Mouse (Mus musculus): ENCODE results near the gene Map1a. TPM values are rescaled to one million over a fixed set of nuclear protein-coding genes. Genes with fewer than 3 reads are reported as not detected.
A peak's percentile ranks its signal among the peaks of the same experiment; 100 is the strongest.

Gene Map1a
- total RNA-seq, 1 experiment, result 4.3 TPM

DNA sequence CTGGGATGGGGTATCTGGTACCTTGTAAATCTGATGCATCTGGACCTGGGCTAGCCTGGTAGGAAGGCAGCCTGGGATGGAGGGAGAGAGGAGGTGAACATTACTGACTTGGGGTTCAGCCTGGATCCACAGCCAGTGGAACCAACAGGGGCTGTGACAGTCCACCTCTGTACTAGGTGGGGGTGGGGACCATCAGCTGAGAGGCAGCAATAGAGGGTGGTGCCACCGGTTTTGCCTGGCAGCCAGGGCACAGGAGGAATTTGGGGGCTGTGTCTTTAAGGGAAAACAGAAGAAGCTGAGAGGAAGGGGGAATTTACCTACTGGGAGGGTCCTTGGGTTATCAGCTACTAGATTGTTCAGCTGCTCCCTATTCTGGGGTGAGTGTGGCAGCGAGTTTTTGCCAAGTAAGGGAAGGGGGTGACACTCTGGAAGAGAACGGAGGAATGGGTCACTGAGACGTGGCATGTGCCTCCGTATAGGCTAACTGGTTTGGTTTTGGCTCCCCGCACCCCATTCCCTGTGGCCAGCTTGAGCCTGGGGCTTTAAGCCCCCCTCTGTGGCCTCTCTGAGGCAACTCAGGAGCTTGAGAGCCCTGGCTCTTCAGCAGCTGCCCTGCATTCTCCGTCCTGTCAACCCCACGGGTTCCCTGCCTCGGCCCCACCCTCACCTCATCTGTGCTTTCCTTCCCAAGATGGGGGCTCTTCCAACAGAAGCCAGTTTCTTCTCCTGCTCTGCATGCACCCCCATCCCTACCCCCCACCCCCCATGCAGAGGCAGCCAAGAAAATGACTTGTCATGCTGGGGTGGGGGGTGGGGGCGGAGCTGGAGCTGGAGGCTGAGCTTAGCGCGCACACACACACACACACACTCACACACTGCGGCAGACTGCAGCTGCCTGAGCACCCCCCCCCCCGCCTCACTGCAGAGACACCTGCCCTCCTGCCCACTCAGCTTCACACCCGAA is 6.5 kb downstream of the Map1a start:
- Histone ChIP-seq H3K9ac (ENCODE audit: insufficient read depth, low read depth, low read length, poor library complexity, severe bottlenecking) (peak overlapping the region; percentile 45), H3K36me3 (ENCODE audit: control insufficient read depth, insufficient read depth, low read length, poor library complexity, severe bottlenecking) (peaks cover 13% of the 10 kb centered on the region), H3K4me1 (ENCODE audit: control insufficient read depth in 2 of 2, insufficient read depth in 2 of 2, low read length in 2 of 2, poor library complexity in 1 of 2) (peaks cover 3 to 36% of the 10 kb centered on the region in 2 experiments; a peak in 3 of 4 replicates), H3K27ac (ENCODE audit: insufficient read depth, low read depth, low read length, poor library complexity, severe bottlenecking) (no peak overlapping the region), H3K4me3 (ENCODE audit: insufficient read depth in 1 of 2, low read depth in 1 of 2, low read length in 2 of 2, poor library complexity in 1 of 2, severe bottlenecking in 1 of 2) (peak overlapping the region; percentile 31 to 61), H3K9me3 (ENCODE audit: control insufficient read depth, insufficient read depth, low read depth, low read length) (no peaks in the 10 kb centered on the region)
- no peak for TF ChIP-seq HCFC1 (IDR thresholded peaks at IDR 0.05; ENCODE audit: borderline replicate concordance, insufficient read depth, low read length)
- DNase-seq (ENCODE audit: low read depth, low spot score), result no peak
- in situ Hi-C loops (cut with MboI; ENCODE audit: low sequenced_read_pairs in 2 of 2, unreplicated experiment in 2 of 2), result no loop called here

DNA sequence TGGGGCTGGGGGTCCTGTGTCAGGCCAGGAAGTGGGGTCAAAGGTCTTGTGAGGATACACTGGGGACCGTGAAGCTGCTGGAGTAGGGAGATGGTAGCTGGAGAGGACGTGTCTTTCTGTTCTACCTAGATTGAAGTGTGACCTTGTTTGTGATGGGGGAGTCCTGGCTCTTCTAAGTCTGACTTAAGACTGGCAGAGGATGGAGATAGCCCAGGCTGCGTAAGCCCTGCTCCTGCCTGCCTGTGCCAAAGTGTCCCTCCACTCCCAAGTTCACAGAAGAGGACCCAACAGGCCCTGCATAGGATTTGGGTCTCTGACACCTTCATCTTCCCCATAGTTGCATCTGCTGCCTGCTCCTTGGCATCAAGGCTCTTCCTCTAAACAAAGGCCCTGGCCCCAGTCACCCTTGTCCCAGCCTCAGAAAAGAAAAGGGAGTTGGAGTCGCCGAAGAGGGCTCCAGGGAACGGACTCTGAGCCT is 7.4 kb downstream of the Map1a start:
- DNase-seq (ENCODE audit: low read depth, low spot score), result no peak
- Histone ChIP-seq H3K4me1 (ENCODE audit: control insufficient read depth in 2 of 2, insufficient read depth in 2 of 2, low read length in 2 of 2, poor library complexity in 1 of 2) (peaks cover 3 to 36% of the 10 kb centered on the region in 2 experiments; a peak in 3 of 4 replicates), H3K4me3 (ENCODE audit: insufficient read depth in 1 of 2, low read depth in 1 of 2, low read length in 2 of 2, poor library complexity in 1 of 2, severe bottlenecking in 1 of 2) (peak overlapping the region in 1 of 2 experiments; percentile 61; a peak in 2 of 4 replicates), H3K27ac (ENCODE audit: insufficient read depth, low read depth, low read length, poor library complexity, severe bottlenecking) (no peak overlapping the region), H3K9me3 (ENCODE audit: control insufficient read depth, insufficient read depth, low read depth, low read length) (no peaks in the 10 kb centered on the region), H3K36me3 (ENCODE audit: control insufficient read depth, insufficient read depth, low read length, poor library complexity, severe bottlenecking) (peaks cover 17% of the 10 kb centered on the region), H3K9ac (ENCODE audit: insufficient read depth, low read depth, low read length, poor library complexity, severe bottlenecking) (peak overlapping the region; percentile 47; the same call in 1 of the 2 replicates)
- TF ChIP-seq HCFC1 (IDR thresholded peaks at IDR 0.05; ENCODE audit: borderline replicate concordance, insufficient read depth, low read length), result no peak
- TF ChIP-seq CHD2 (IDR thresholded peaks at IDR 0.05; ENCODE audit: low read depth, low read length), result no peak
- TF ChIP-seq ZC3H11A (IDR thresholded peaks at IDR 0.05; ENCODE audit: borderline replicate concordance, low read depth, low read length), result no peak
- no peak for TF ChIP-seq MAFK (IDR thresholded peaks at IDR 0.05; ENCODE audit: insufficient read depth, low read depth, low read length)
- TF ChIP-seq ZNF384 (IDR thresholded peaks at IDR 0.05; ENCODE audit: low read depth, low read length), result no peak
- in situ Hi-C loops (cut with MboI; ENCODE audit: low sequenced_read_pairs in 2 of 2, unreplicated experiment in 2 of 2), result no loop called here

DNA sequence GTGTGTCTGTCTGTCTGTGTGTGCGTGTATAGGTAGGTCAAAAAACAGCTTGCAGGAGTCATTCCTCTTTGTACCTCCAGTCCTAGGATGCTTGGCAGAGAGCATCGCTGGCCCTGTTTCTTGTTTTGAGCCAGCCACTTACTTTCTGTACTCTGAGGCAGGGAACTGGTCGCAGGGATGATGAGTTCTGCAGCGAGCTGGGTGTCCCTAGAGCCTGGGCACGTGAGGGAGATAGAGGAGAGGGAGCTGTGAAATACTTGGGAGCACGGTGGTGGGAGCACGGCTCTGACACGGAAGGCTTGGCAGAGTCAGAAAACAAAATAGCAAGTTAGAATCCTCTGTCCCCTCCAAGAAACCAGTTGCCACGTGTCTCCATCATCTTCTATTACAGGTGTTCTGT is 8.3 kb downstream of the Map1a start:
- H3K27ac ChIP-seq (ENCODE audit: insufficient read depth, low read depth, low read length, poor library complexity, severe bottlenecking), result no peak overlapping the region
- peaks cover 3 to 36% of the 10 kb centered on the region in 2 experiments; a peak in 3 of 4 replicates for H3K4me1 ChIP-seq (ENCODE audit: control insufficient read depth in 2 of 2, insufficient read depth in 2 of 2, low read length in 2 of 2, poor library complexity in 1 of 2)
- H3K9me3 ChIP-seq (ENCODE audit: control insufficient read depth, insufficient read depth, low read depth, low read length), result no peaks in the 10 kb centered on the region
- TF ChIP-seq MAFK (IDR thresholded peaks at IDR 0.05; ENCODE audit: insufficient read depth, low read depth, low read length) (no peak), ZNF384 (IDR thresholded peaks at IDR 0.05; ENCODE audit: low read depth, low read length) (no peak), ZC3H11A (IDR thresholded peaks at IDR 0.05; ENCODE audit: borderline replicate concordance, low read depth, low read length) (no peak), HCFC1 (IDR thresholded peaks at IDR 0.05; ENCODE audit: borderline replicate concordance, insufficient read depth, low read length) (no peak), CHD2 (IDR thresholded peaks at IDR 0.05; ENCODE audit: low read depth, low read length) (no peak)
- no peak for DNase-seq (ENCODE audit: low read depth, low spot score)
- peaks cover 24% of the 10 kb centered on the region for H3K36me3 ChIP-seq (ENCODE audit: control insufficient read depth, insufficient read depth, low read length, poor library complexity, severe bottlenecking)
- H3K4me3 ChIP-seq (ENCODE audit: insufficient read depth in 1 of 2, low read depth in 1 of 2, low read length in 2 of 2, poor library complexity in 1 of 2, severe bottlenecking in 1 of 2), result 0 out of 4 replicates have a peak overlapping the region, but pooled peaks have one; percentile 0 to 10
- in situ Hi-C loops (cut with MboI; ENCODE audit: low sequenced_read_pairs in 2 of 2, unreplicated experiment in 2 of 2), result no loop called here
- H3K9ac ChIP-seq (ENCODE audit: insufficient read depth, low read depth, low read length, poor library complexity, severe bottlenecking), result peak overlapping the region; percentile 33; the same call in 1 of the 2 replicates

DNA sequence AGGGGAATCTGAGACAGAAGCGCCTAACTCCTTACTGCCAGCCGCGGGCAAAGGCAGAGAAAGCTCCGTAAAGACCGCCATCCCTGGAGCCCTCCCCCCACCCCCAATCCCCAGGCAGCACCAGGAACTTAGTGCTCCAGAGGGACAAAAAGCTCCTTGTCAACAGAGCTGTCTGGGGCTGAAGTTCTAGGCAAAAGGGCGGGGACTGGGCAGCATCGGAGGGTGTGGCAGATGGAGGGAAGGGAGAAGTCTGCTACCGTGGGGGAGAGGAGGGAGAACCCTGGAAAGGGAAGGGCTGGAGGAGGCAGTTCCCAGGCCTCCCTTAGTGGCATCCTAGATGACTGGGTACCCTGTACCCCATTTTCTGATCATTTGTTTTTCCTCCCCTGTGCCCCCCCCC is 8.7 kb downstream of the Map1a start:
- Histone ChIP-seq H3K9me3 (ENCODE audit: control insufficient read depth, insufficient read depth, low read depth, low read length) (no peaks in the 10 kb centered on the region), H3K27ac (ENCODE audit: insufficient read depth, low read depth, low read length, poor library complexity, severe bottlenecking) (no peak overlapping the region), H3K36me3 (ENCODE audit: control insufficient read depth, insufficient read depth, low read length, poor library complexity, severe bottlenecking) (peaks cover 28% of the 10 kb centered on the region), H3K9ac (ENCODE audit: insufficient read depth, low read depth, low read length, poor library complexity, severe bottlenecking) (peak overlapping the region; percentile 33; the same call in 1 of the 2 replicates), H3K4me1 (ENCODE audit: control insufficient read depth in 2 of 2, insufficient read depth in 2 of 2, low read length in 2 of 2, poor library complexity in 1 of 2) (peaks cover 3 to 36% of the 10 kb centered on the region in 2 experiments; a peak in 3 of 4 replicates), H3K4me3 (ENCODE audit: insufficient read depth in 1 of 2, low read depth in 1 of 2, low read length in 2 of 2, poor library complexity in 1 of 2, severe bottlenecking in 1 of 2) (0 out of 4 replicates have a peak overlapping the region, but pooled peaks have one; percentile 0 to 10)
- TF ChIP-seq HCFC1 (IDR thresholded peaks at IDR 0.05; ENCODE audit: borderline replicate concordance, insufficient read depth, low read length) (no peak), CHD2 (IDR thresholded peaks at IDR 0.05; ENCODE audit: low read depth, low read length) (no peak), MAFK (IDR thresholded peaks at IDR 0.05; ENCODE audit: insufficient read depth, low read depth, low read length) (no peak), ZC3H11A (IDR thresholded peaks at IDR 0.05; ENCODE audit: borderline replicate concordance, low read depth, low read length) (no peak), ZNF384 (IDR thresholded peaks at IDR 0.05; ENCODE audit: low read depth, low read length) (no peak)
- DNase-seq (ENCODE audit: low read depth, low spot score), result no peak
- in situ Hi-C loops (cut with MboI; ENCODE audit: low sequenced_read_pairs in 2 of 2, unreplicated experiment in 2 of 2), result no loop called here

Data from ES-E14 (cell line).